Mouse (Mus musculus) adrenal gland, adult (tissue): Measurements from ENCODE around the gene Mdfic.
"Not testable (repeated sequence)": the region's sequence is repeated elsewhere in the genome, so short reads cannot be mapped to it uniquely, and the experiment has no call there.

Source experiments
- DNase-seq, 2 experiments: peaks; one replicate each; pipeline ENCODE4 v3.0.0; 2022 to 2023; ENCODE audit warnings: low spot score in 1 of 2; ENCODE audit not compliant: inconsistent age in 2 of 2

Mdfic gene

GRCm38 (mm10) chr6:15720461-15720817 is at the start of gene Mdfic:
Mdfic (plus strand) TSS chr6:15720661.
- peak; percentile 83 to 97 for DNase-seq

- no peak for DNase-seq
Measured at GRCm38 (mm10) chr6:15671364-15671763, 49.1 kb upstream of the Mdfic start.

GRCm38 (mm10) chr6:15710080-15710479 is 10.4 kb upstream of the Mdfic start:
- DNase-seq: peak in 1 of 2 experiments; percentile 7

GRCm38 (mm10) chr6:15710706-15711105 is 9.8 kb upstream of the Mdfic start:
- peak in 1 of 2 experiments; percentile 5 for DNase-seq

- DNase-seq: no peak
Measured at GRCm38 (mm10) chr6:15712860-15713385, 7.5 kb upstream of the Mdfic start.

- DNase-seq: not testable (repeated sequence)
Measured at GRCm38 (mm10) chr6:15714036-15714435, 6.4 kb upstream of the Mdfic start.

- peak in 1 of 2 experiments; percentile 22 for DNase-seq
Measured at GRCm38 (mm10) chr6:15714996-15715844, 5.2 kb upstream of the Mdfic start.

GRCm38 (mm10) chr6:15719919-15720318 is 542 bp upstream of the Mdfic start:
- DNase-seq: no peak

- DNase-seq: peak; percentile 82 to 95
Measured at GRCm38 (mm10) chr6:15720818-15721715, 606 bp downstream of the Mdfic start.

GRCm38 (mm10) chr6:15721716-15722031 is 1.2 kb downstream of the Mdfic start:
- DNase-seq: no peak

- DNase-seq: not testable (repeated sequence)
Measured at GRCm38 (mm10) chr6:15722631-15723030, 2.2 kb downstream of the Mdfic start.

GRCm38 (mm10) chr6:15724304-15724703 is 3.8 kb downstream of the Mdfic start:
- no peak for DNase-seq

GRCm38 (mm10) chr6:15726422-15726821 is 6.0 kb downstream of the Mdfic start:
- DNase-seq: peak in 1 of 2 experiments; percentile 42

- DNase-seq: peak in 1 of 2 experiments; percentile 71
Measured at GRCm38 (mm10) chr6:15727681-15728410, 7.4 kb downstream of the Mdfic start.

GRCm38 (mm10) chr6:15728844-15729577 is 8.6 kb downstream of the Mdfic start:
- DNase-seq: peak in 1 of 2 experiments; percentile 32

GRCm38 (mm10) chr6:15730258-15730657 is 9.8 kb downstream of the Mdfic start:
- DNase-seq: peak in 1 of 2 experiments; percentile 42

GRCm38 (mm10) chr6:15730666-15731065 is 10.2 kb downstream of the Mdfic start:
- DNase-seq: peak in 1 of 2 experiments; percentile 45

- DNase-seq: no peak
Measured at GRCm38 (mm10) chr6:15731452-15731851, 11.0 kb downstream of the Mdfic start.

- peak in 1 of 2 experiments; percentile 48 for DNase-seq
Measured at GRCm38 (mm10) chr6:15737312-15737911, 17.0 kb downstream of the Mdfic start.
